ENCODE assay signal across 8 mouse cellular contexts in the genomic region with DNA sequence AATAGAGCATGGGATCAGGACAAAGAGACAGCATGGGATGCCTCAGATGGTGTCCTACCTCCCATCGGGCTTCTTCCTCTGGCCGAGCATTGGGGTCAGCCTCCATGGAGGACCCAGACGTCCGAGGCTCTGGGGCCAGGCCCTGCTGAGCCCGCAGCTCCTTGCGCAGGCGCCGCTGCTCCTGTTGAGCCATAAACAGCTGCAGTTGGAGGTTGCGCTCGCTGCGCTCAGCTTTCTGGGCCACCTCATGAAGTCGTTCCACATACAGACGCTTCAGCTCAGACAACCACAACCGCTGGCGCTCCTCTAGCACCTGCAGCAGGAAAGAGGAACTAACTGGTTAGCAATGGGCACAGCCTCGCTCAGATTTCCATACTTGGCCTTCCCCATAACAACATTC. TPM values are rescaled to one million over a fixed set of nuclear protein-coding genes. Genes with fewer than 3 reads are reported as not detected.
DNase-seq lines count a peak whose midpoint lies in the region; ATAC-seq and TF ChIP-seq lines count a peak whose summit lies in the region.
"Had no signal": no experiment of that assay in that cellular context is flagged by ENCODE, and none has a peak within 500 bp of the region (broad histone marks: within the 10 kb centered on the region; RNA-seq: fewer than 3 reads in every experiment).

No protein-coding gene starts in this region.

- no peak overlapping the region for H3K4me3 ChIP-seq in intestine, embryonic 16.5 days (ENCODE audit: low read length)
- no peak overlapping the region for H3K4me3 ChIP-seq in intestine, postnatal 0 days (ENCODE audit: low read depth, low read length)
- H3K4me3 ChIP-seq in MEL (ENCODE audit: control insufficient read depth in 1 of 2, insufficient read depth in 1 of 2, low read depth in 2 of 2, low read length in 2 of 2), result no peak overlapping the region
- no peak overlapping the region for H3K4me3 ChIP-seq in limb, embryonic 10.5 days

- DNase-seq in MEL (ENCODE audit: low read depth, low spot score), result peak; percentile 78
- no peak for DNase-seq in limb, embryonic 10.5 days (ENCODE audit: low spot score)
- peak; percentile 91 for DNase-seq in splenic B cell, adult 2 months (ENCODE audit: low read depth, low spot score)
- DNase-seq in layer of hippocampus, adult 9-10 months (ENCODE audit: low spot score), result no peak
- no peak for DNase-seq in kidney, postnatal 25 days
- DNase-seq: kidney, adult 11 months had no signal

- no peak overlapping the region for H3K4me2 ChIP-seq in intestine, embryonic 16.5 days (ENCODE audit: low read depth, low read length)
- no peak overlapping the region for H3K4me2 ChIP-seq in intestine, postnatal 0 days (replicated peaks; ENCODE audit: low read depth)

- no peaks in the 10 kb centered on the region for H3K9me3 ChIP-seq in intestine, embryonic 16.5 days (ENCODE audit: control insufficient read depth, low read length)
- no peaks in the 10 kb centered on the region for H3K9me3 ChIP-seq in intestine, postnatal 0 days (ENCODE audit: control insufficient read depth)
- no peaks in the 10 kb centered on the region for H3K9me3 ChIP-seq in MEL (replicated peaks; ENCODE audit: insufficient read depth, low read length)
- no peaks in the 10 kb centered on the region for H3K9me3 ChIP-seq in limb, embryonic 10.5 days (replicated peaks)

- no peak for ATAC-seq in intestine, embryonic 16.5 days
- ATAC-seq in intestine, postnatal 0 days, result no peak

- TF ChIP-seq EP300 in MEL (IDR thresholded peaks at IDR 0.05; ENCODE audit: low read depth in 1 of 2, low read length in 2 of 2), result peak in 1 of 2 experiments; percentile 38; a peak in 1 of 4 replicates

- H3K27ac ChIP-seq in intestine, embryonic 16.5 days (ENCODE audit: low read length), result no peak overlapping the region
- no peak overlapping the region for H3K27ac ChIP-seq in intestine, postnatal 0 days (ENCODE audit: low read depth, low read length)
- no peak overlapping the region for H3K27ac ChIP-seq in MEL (ENCODE audit: control insufficient read depth, low read depth, low read length)
- peak overlapping the region; percentile 54 for H3K27ac ChIP-seq in limb, embryonic 10.5 days

- 0 out of 2 replicates have a peak overlapping the region, but pooled peaks have one; percentile 14 for H3K9ac ChIP-seq in intestine, embryonic 16.5 days (ENCODE audit: low read depth, low read length)
- no peak overlapping the region for H3K9ac ChIP-seq in intestine, postnatal 0 days (ENCODE audit: low read depth, low read length)
- no peak overlapping the region for H3K9ac ChIP-seq in MEL (ENCODE audit: control insufficient read depth, low read depth, low read length, poor library complexity, severe bottlenecking)

- no peak for TF ChIP-seq RAD21 in MEL (IDR thresholded peaks at IDR 0.05; ENCODE audit: low read depth, low read length)

- no peak for TF ChIP-seq CTCF in intestine, postnatal 0 days (IDR thresholded peaks at IDR 0.05; ENCODE audit: low read depth)
- no peak for TF ChIP-seq CTCF in MEL (IDR thresholded peaks at IDR 0.05 in 2 of 3, conservative IDR thresholded peaks at IDR 0.05 in 1 of 3; ENCODE audit: control insufficient read depth in 1 of 3, insufficient read depth in 1 of 3, low read depth in 2 of 3, low read length in 3 of 3, poor library complexity in 1 of 3, severe bottlenecking in 1 of 3)

- WGBS in intestine, embryonic 16.5 days, result 72% methylated on average over 16 of the region's 16 CpGs
- WGBS in intestine, postnatal 0 days, result 85% methylated on average over 16 of the region's 16 CpGs
- WGBS in limb, embryonic 10.5 days, result 67% methylated on average over 16 of the region's 16 CpGs

- peaks cover 31% of the 10 kb centered on the region for H3K4me1 ChIP-seq in intestine, embryonic 16.5 days (ENCODE audit: control insufficient read depth, insufficient read depth, low read length)
- H3K4me1 ChIP-seq in intestine, postnatal 0 days (replicated peaks; ENCODE audit: control insufficient read depth, insufficient read depth, low read length), result 0 out of 2 replicates have a peak, but pooled peaks cover 3% of the 10 kb centered on the region
- no peaks in the 10 kb centered on the region for H3K4me1 ChIP-seq in MEL (ENCODE audit: control insufficient read depth in 1 of 2, insufficient read depth in 2 of 2, low read length in 2 of 2)
- H3K4me1 ChIP-seq in limb, embryonic 10.5 days, result peaks cover 61% of the 10 kb centered on the region

- H3K36me3 ChIP-seq in intestine, embryonic 16.5 days (ENCODE audit: control insufficient read depth, insufficient read depth, low read length), result peaks cover 6% of the 10 kb centered on the region; the same call in 1 of the 2 replicates
- H3K36me3 ChIP-seq in intestine, postnatal 0 days (ENCODE audit: control insufficient read depth, insufficient read depth), result peaks cover 21% of the 10 kb centered on the region
- no peaks in the 10 kb centered on the region for H3K36me3 ChIP-seq in MEL (ENCODE audit: control insufficient read depth in 1 of 2, insufficient read depth in 2 of 2, low read length in 2 of 2)
- peaks cover 50% of the 10 kb centered on the region for H3K36me3 ChIP-seq in limb, embryonic 10.5 days
- no peaks in the 10 kb centered on the region; the same call in 1 of the 2 replicates for H3K36me3 ChIP-seq in splenic B cell, adult 2 months (ENCODE audit: control insufficient read depth, insufficient read depth, low read length, poor library complexity, severe bottlenecking)

- H3K79me2 ChIP-seq in MEL (ENCODE audit: control insufficient read depth, insufficient read depth, low read length, poor library complexity), result no peaks in the 10 kb centered on the region

- H3K27me3 ChIP-seq in intestine, embryonic 16.5 days (replicated peaks; ENCODE audit: control insufficient read depth, insufficient read depth, low read length), result no peaks in the 10 kb centered on the region
- H3K27me3 ChIP-seq in intestine, postnatal 0 days (replicated peaks; ENCODE audit: control insufficient read depth, insufficient read depth, low read length), result no peaks in the 10 kb centered on the region
- H3K27me3 ChIP-seq in MEL (ENCODE audit: control insufficient read depth in 1 of 2, insufficient read depth in 2 of 2, low read length in 2 of 2), result no peaks in the 10 kb centered on the region
- H3K27me3 ChIP-seq in limb, embryonic 10.5 days (ENCODE audit: low read depth, poor library complexity, severe bottlenecking), result no peaks in the 10 kb centered on the region
- no peaks in the 10 kb centered on the region for H3K27me3 ChIP-seq in splenic B cell, adult 2 months (ENCODE audit: control insufficient read depth, insufficient read depth, low read length, poor library complexity, severe bottlenecking)

- no peak for TF ChIP-seq POLR2A in MEL (IDR thresholded peaks at IDR 0.05; ENCODE audit: control insufficient read depth in 1 of 2, insufficient read depth in 1 of 2, low read depth in 1 of 2, low read length in 2 of 2, poor library complexity in 1 of 2)

TF ChIP-seq in MEL, 35 proteins besides CTCF, POLR2A, EP300 and RAD21 (continues in another document):
- no peak for TF ChIP-seq ZKSCAN1 (IDR thresholded peaks at IDR 0.05; ENCODE audit: low read depth, low read length)
- TF ChIP-seq E2F4 (IDR thresholded peaks at IDR 0.05; ENCODE audit: borderline replicate concordance, low read depth, low read length), result no peak
- peak; percentile 65 for TF ChIP-seq TBP (IDR thresholded peaks at IDR 0.05; ENCODE audit: low read depth, low read length)
- no peak for TF ChIP-seq MAFK (IDR thresholded peaks at IDR 0.05; ENCODE audit: borderline replicate concordance, low read depth, low read length)

RNA-seq across cellular contexts. Expression of a gene that starts 6.4 kb away (rescaled TPM):
- polyA plus RNA-seq in intestine, embryonic 16.5 days (2015; fragmentation: Nextera tagmentation; extraction: Ambion mirVana), result 16.1 and 17.0 TPM in 2 replicates
- polyA plus RNA-seq in intestine, postnatal 0 days (2015; fragmentation: Nextera tagmentation; extraction: Ambion mirVana), result 8.5 and 8.8 TPM in 2 replicates
- total RNA-seq in MEL (2012; rRNA removed), result 6.9 and 7.1 TPM in 2 replicates
- polyA plus RNA-seq in MEL (2012; ENCODE audit: insufficient read depth in 1 of 2, insufficient read length in 2 of 2, low read depth in 1 of 2, low replicate concordance in 2 of 2, missing spikeins in 1 of 2), result 10 to 100 TPM in 1 of 2 experiments, not detected in 1; 11.5 TPM
- 27.9 and 34.3 TPM in 2 replicates for polyA plus RNA-seq in limb, embryonic 10.5 days (2016; fragmentation: Nextera tagmentation; extraction: Ambion mirVana)

RNA-seq across cellular contexts. Expression of a gene that starts 6.5 kb away (rescaled TPM):
- polyA plus RNA-seq in intestine, embryonic 16.5 days (2015; fragmentation: Nextera tagmentation; extraction: Ambion mirVana), result 3.4 and 3.7 TPM in 2 replicates
- polyA plus RNA-seq in intestine, postnatal 0 days (2015; fragmentation: Nextera tagmentation; extraction: Ambion mirVana), result 1.1 and 1.3 TPM in 2 replicates
- 0.39 and 0.56 TPM in 2 replicates for total RNA-seq in MEL (2012; rRNA removed)
- polyA plus RNA-seq in MEL (2012; ENCODE audit: insufficient read depth in 1 of 2, insufficient read length in 2 of 2, low read depth in 1 of 2, low replicate concordance in 2 of 2, missing spikeins in 1 of 2), result 1 to 10 TPM in 1 of 2 experiments, not detected in 1; 2.1 TPM
- 3.2 and 4.1 TPM in 2 replicates for polyA plus RNA-seq in limb, embryonic 10.5 days (2016; fragmentation: Nextera tagmentation; extraction: Ambion mirVana)

RNA-seq across cellular contexts. Expression of a gene that starts 8.5 kb away (rescaled TPM):
- 42.0 and 44.4 TPM in 2 replicates for polyA plus RNA-seq in intestine, embryonic 16.5 days (2015; fragmentation: Nextera tagmentation; extraction: Ambion mirVana)
- 32.4 and 34.2 TPM in 2 replicates for polyA plus RNA-seq in intestine, postnatal 0 days (2015; fragmentation: Nextera tagmentation; extraction: Ambion mirVana)
- total RNA-seq in MEL (2012; rRNA removed), result 52.5 and 55.1 TPM in 2 replicates
- 10 to 100 TPM in 1 of 2 experiments, not detected in 1; 63.0 TPM for polyA plus RNA-seq in MEL (2012; ENCODE audit: insufficient read depth in 1 of 2, insufficient read length in 2 of 2, low read depth in 1 of 2, low replicate concordance in 2 of 2, missing spikeins in 1 of 2)
- polyA plus RNA-seq in limb, embryonic 10.5 days (2016; fragmentation: Nextera tagmentation; extraction: Ambion mirVana), result 37.1 and 42.1 TPM in 2 replicates

RNA-seq across cellular contexts. Expression of a gene that starts 24.7 kb away (rescaled TPM):
- polyA plus RNA-seq in intestine, embryonic 16.5 days (2015; fragmentation: Nextera tagmentation; extraction: Ambion mirVana), result 150 and 175 TPM in 2 replicates
- polyA plus RNA-seq in intestine, postnatal 0 days (2015; fragmentation: Nextera tagmentation; extraction: Ambion mirVana), result 98.2 and 101 TPM in 2 replicates
- 588 and 649 TPM in 2 replicates for total RNA-seq in MEL (2012; rRNA removed)
- polyA plus RNA-seq in MEL (2012; ENCODE audit: insufficient read depth in 1 of 2, insufficient read length in 2 of 2, low read depth in 1 of 2, low replicate concordance in 2 of 2, missing spikeins in 1 of 2), result 1,000 to 10,000 TPM in 1 of 2 experiments, 100 to 1,000 TPM in 1; 739 to 6,489 TPM
- 230 and 312 TPM in 2 replicates for polyA plus RNA-seq in limb, embryonic 10.5 days (2016; fragmentation: Nextera tagmentation; extraction: Ambion mirVana)

RNA-seq across cellular contexts. Expression of a gene that starts 37.6 kb away (rescaled TPM):
- polyA plus RNA-seq in intestine, embryonic 16.5 days (2015; fragmentation: Nextera tagmentation; extraction: Ambion mirVana), result 261 and 264 TPM in 2 replicates
- 181 and 191 TPM in 2 replicates for polyA plus RNA-seq in intestine, postnatal 0 days (2015; fragmentation: Nextera tagmentation; extraction: Ambion mirVana)
- 894 and 908 TPM in 2 replicates for total RNA-seq in MEL (2012; rRNA removed)
- 1,000 to 10,000 TPM in 1 of 2 experiments, 100 to 1,000 TPM in 1; 184 to 1,104 TPM for polyA plus RNA-seq in MEL (2012; ENCODE audit: insufficient read depth in 1 of 2, insufficient read length in 2 of 2, low read depth in 1 of 2, low replicate concordance in 2 of 2, missing spikeins in 1 of 2)
- 723 and 764 TPM in 2 replicates for polyA plus RNA-seq in limb, embryonic 10.5 days (2016; fragmentation: Nextera tagmentation; extraction: Ambion mirVana)

Comparison
In these comparisons a context has a peak if more than half of its experiments do, and no peak if none do; other contexts are left out.
1. DNase-seq: peak in MEL (single experiment) and splenic B cell, adult 2 months (single experiment); none in limb, embryonic 10.5 days (single experiment), layer of hippocampus, adult 9-10 months (single experiment) and kidney, postnatal 25 days (0 of 2).